Mouse (Mus musculus): ENCODE data around the gene Gpr83. TPM values are rescaled to one million over a fixed set of nuclear protein-coding genes. Genes with fewer than 3 reads are reported as not detected.

Gene Gpr83
- polyA plus RNA-seq (2016; fragmentation: Nextera tagmentation; extraction: Ambion mirVana) = 0.42 and 0.90 TPM in 2 replicates

DNA sequence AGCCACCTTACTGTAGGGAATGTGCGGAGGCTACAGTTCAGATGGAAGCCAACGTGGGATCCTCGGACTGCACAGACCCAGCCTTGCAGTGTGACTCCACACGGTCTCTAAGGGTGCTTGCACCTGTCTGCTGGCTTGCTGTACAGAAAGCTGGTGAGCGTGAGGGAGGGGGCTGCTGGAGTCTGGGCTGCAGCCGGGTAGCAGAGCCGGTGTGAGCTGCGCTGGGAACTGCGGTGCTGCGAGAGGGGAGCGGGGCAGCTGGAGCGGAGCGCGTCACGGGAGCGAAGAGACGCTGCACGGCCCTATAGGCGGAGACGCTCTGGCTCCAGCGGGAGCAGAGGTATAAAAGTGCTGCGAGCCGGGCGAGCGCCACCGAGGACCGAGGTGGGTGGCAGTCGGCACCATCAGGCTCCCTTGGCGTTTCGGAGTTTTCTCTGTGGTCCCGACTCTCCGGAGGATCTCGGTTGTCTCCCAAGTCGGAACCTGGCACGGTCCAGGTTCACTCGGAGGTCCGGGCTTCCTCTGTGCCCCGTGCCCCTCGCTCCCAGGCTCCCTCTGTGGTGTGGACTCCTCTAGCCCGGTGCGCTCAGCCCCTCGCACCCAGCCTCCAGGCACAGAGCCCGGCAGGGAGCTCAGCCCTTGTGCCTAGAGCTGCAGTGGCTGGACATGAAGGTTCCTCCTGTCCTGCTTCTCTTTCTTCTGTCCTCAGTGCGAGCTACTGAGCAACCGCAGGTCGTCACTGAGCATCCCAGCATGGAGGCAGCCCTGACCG lies at the start of gene Gpr83:
Gene Gpr83 (plus strand): TSS at position 343 of the 772 bp plus-strand sequence.
- Histone ChIP-seq H3K36me3 (no peaks in the 10 kb centered on the region), H3K9ac (peak within 1 kb of the TSS; percentile 53), H3K4me1 (peaks cover 3% of the 10 kb centered on the region; the same call in 1 of the 2 replicates), H3K27ac (no peak within 1 kb of the TSS), H3K4me3 (peak within 1 kb of the TSS; percentile 43), H3K27me3 (replicated peaks) (peaks cover 46% of the 10 kb centered on the region), H3K9me3 (no peaks in the 10 kb centered on the region), H3K4me2 (replicated peaks) (peak within 1 kb of the TSS; percentile 94)
- ATAC-seq (ENCODE audit: low FRiP score, low read depth) = peak; percentile 95
- 2% methylated on average over 47 of the region's 47 CpGs for WGBS

DNA sequence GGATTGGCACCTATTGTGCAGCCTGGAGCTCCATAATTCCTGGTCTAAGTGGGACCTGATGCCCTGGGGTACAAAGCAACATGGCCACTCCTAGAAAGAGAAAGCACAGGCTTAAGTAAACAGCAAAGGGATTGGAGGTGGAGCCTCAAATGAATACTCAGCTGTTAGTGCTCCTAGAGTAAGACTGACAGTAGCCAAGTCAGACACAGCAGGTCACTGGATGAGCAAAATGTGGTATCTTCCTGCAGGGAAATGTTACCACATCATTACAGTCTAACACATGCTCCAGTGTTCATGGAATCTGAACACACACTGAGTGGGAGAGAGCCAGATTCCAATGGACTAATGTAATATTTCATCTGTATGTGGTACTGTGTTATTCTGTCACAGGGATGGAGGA lies 38.6 kb upstream of the Gpr83 start:
- ATAC-seq (ENCODE audit: low FRiP score, low read depth) = no peak
- H3K27ac ChIP-seq = no peak overlapping the region
- peaks cover 55% of the 10 kb centered on the region for H3K36me3 ChIP-seq
- no peaks in the 10 kb centered on the region for H3K4me1 ChIP-seq
- H3K9ac ChIP-seq = no peak overlapping the region; the same call in 1 of the 2 replicates
- no peak overlapping the region for H3K4me3 ChIP-seq
- H3K9me3 ChIP-seq = no peaks in the 10 kb centered on the region
- no peak overlapping the region for H3K4me2 ChIP-seq (replicated peaks)
- H3K27me3 ChIP-seq (replicated peaks) = no peaks in the 10 kb centered on the region

DNA sequence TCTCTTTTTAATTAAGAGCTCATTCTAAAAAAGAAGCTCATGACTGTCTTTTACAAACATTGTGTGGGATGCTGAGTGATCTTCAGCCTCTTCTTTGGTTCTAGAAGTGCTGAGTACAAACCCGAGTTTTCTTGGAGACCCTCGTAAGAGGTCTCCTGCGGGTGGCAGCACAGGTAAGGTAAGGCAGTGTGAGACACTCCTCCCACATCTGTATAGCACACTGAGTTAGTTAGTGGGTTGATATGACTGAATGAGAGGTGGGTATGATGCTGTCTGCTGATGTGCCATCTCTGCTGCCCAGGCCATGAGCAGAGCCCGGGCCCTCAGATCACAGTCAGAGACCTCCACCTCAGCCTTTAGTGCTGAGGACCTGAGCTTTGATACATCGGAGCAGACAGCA lies 35.2 kb upstream of the Gpr83 start:
- H3K4me3 ChIP-seq = no peak overlapping the region
- H3K36me3 ChIP-seq = peaks cover 33% of the 10 kb centered on the region
- no peak overlapping the region for H3K4me2 ChIP-seq (replicated peaks)
- no peak overlapping the region for H3K27ac ChIP-seq
- no peaks in the 10 kb centered on the region for H3K4me1 ChIP-seq
- no peaks in the 10 kb centered on the region for H3K9me3 ChIP-seq
- WGBS = 90% methylated on average over 5 of the region's 5 CpGs
- ATAC-seq (ENCODE audit: low FRiP score, low read depth) = no peak
- H3K27me3 ChIP-seq (replicated peaks) = no peaks in the 10 kb centered on the region
- H3K9ac ChIP-seq = no peak overlapping the region

DNA sequence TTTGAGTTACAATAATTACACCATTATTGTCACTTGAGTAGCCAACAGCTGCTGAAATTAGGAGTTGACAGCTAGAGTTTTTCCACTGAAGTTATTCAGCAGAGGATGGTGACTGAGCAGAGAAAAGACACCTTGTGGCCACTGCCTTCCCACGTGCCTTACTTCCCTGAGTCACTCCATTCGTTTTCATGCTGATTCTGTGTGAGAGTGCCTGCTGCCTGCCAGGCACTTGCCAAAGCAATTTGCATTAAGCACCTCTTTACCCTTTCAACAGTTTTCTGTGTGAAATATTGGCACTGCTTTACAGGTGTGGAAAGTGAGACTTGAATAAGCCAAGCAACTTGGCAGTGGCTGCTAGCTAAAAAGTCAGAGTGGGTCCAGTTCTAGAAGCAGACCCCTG lies 32.1 kb upstream of the Gpr83 start:
- Histone ChIP-seq H3K4me1 (no peaks in the 10 kb centered on the region), H3K36me3 (peaks cover 36% of the 10 kb centered on the region), H3K9me3 (no peaks in the 10 kb centered on the region), H3K4me3 (no peak overlapping the region), H3K27ac (no peak overlapping the region), H3K27me3 (replicated peaks) (no peaks in the 10 kb centered on the region), H3K4me2 (replicated peaks) (no peak overlapping the region), H3K9ac (no peak overlapping the region)
- no peak for ATAC-seq (ENCODE audit: low FRiP score, low read depth)
- WGBS = 79% methylated on average over 2 of the region's 2 CpGs

DNA sequence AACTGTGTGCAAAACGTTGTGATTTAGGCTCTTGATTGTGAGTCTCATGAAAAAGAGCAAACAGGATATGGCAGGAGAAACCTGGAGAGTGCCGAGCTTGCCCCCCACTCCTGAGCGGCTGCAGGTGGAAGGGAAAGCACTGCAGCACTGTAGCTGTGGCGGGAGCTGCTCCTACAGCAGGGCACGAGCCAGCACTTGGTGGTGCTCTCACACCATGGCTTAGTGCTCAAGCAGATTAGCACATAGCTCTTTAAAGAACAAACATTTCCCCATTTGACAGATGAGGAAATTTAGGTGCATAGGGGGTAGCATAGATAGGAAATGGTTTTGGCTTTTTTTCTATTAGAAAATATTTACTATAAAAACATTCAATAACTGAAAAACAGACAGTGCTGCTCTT lies 28.0 kb upstream of the Gpr83 start:
- peaks cover 47% of the 10 kb centered on the region for H3K36me3 ChIP-seq

DNA sequence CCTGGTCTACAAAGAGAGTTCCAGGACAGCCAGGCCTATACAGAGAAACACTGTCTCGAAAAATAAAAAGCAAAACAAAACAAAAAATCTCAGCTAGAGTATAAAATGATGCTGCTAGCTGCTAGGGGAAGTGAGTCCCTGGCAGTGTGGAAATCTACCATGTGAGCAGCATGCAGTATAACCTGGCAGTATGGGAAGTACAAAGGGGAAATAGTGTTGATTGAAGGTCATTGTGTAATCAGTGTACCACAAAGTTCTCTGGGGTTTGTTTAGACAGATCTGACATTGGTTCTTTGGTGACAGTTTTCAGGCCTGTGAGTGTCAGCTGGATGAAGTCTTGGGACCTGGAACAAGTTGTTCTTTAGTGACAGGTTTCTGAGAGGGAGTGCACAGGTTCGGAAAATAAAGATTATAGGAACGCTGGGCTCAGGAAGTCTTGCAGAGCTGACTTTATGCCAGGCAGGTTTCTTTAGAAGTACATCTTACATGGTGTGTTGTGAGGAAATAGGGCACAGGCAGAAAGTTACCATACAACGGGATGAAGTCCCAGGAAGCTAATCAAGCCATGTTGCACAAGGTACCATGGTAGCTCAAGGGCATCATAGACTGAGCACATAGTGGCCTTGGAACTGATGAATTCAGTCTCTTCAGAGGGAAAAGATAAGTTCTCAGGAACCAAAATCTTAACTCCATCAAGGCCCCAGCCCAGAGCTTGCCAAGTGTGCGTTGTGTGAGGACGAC lies 24.5 kb upstream of the Gpr83 start:
- no peak overlapping the region for H3K9ac ChIP-seq
- H3K4me1 ChIP-seq = 0 out of 2 replicates have a peak, but pooled peaks cover 3% of the 10 kb centered on the region
- no peak overlapping the region for H3K4me3 ChIP-seq
- no peaks in the 10 kb centered on the region for H3K9me3 ChIP-seq
- ATAC-seq (ENCODE audit: low FRiP score, low read depth) = no peak
- peaks cover 42% of the 10 kb centered on the region for H3K36me3 ChIP-seq
- WGBS = 91% methylated on average over 6 of the region's 6 CpGs
- no peaks in the 10 kb centered on the region for H3K27me3 ChIP-seq (replicated peaks)
- H3K4me2 ChIP-seq (replicated peaks) = no peak overlapping the region
- H3K27ac ChIP-seq = no peak overlapping the region

More for the DNA sequence above, 28.0 kb upstream of the Gpr83 start:
- Histone ChIP-seq H3K4me2 (replicated peaks) (no peak overlapping the region), H3K27ac (no peak overlapping the region), H3K27me3 (replicated peaks) (no peaks in the 10 kb centered on the region), H3K9me3 (no peaks in the 10 kb centered on the region), H3K4me1 (no peaks in the 10 kb centered on the region), H3K4me3 (no peak overlapping the region), H3K9ac (no peak overlapping the region)
- WGBS = 82% methylated on average over 5 of the region's 5 CpGs
- no peak for ATAC-seq (ENCODE audit: low FRiP score, low read depth)

DNA sequence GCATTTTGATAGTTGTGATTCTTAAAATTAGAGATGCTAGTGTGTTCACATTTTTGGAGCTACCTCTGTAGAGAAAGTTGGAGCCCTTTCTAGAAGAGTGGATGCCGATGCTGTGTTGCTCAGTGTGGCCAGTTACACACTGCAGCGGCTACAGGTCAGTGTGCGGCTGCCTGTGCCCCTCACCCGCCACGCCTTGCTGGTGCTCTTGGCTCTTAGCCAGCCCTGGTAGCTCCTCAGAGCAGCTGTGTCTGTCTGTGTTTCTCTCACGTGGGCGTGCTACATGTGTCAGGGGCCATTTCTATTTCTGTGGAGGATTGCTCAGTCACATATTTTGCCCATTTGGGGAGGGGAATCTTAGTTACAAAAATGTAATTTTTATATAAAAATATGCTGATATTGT lies 20.5 kb upstream of the Gpr83 start:
- peak; percentile 82 for ATAC-seq (ENCODE audit: low FRiP score, low read depth)
- 54% methylated on average over 7 of the region's 7 CpGs for WGBS
- H3K36me3 ChIP-seq = peaks cover 20% of the 10 kb centered on the region
- H3K4me3 ChIP-seq = no peak overlapping the region
- no peak overlapping the region for H3K9ac ChIP-seq
- 0 out of 2 replicates have a peak, but pooled peaks cover 3% of the 10 kb centered on the region for H3K4me1 ChIP-seq
- H3K9me3 ChIP-seq = no peaks in the 10 kb centered on the region
- no peak overlapping the region for H3K27ac ChIP-seq
- H3K27me3 ChIP-seq (replicated peaks) = no peaks in the 10 kb centered on the region
- H3K4me2 ChIP-seq (replicated peaks) = no peak overlapping the region

DNA sequence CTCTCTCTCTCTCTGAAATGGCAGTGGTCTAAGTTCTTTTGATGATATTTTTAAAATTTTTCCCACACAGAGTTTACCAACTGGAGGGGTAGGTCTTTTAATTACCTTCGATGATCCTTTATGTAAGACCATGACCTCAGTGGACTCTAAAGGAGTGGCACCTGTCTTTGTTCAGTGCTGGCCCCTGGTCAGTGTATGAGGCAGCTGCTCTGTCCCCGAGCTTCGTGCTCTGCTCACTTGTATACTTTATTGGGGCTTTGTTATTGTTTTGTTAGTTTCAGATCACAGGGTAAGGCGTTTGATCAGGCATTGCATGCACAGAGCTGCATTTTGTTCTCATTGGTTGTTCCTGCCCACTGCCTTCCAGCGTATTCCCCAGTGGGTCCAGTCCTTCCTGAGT lies 20.0 kb upstream of the Gpr83 start:
- WGBS = 81% methylated on average over 5 of the region's 5 CpGs

DNA sequence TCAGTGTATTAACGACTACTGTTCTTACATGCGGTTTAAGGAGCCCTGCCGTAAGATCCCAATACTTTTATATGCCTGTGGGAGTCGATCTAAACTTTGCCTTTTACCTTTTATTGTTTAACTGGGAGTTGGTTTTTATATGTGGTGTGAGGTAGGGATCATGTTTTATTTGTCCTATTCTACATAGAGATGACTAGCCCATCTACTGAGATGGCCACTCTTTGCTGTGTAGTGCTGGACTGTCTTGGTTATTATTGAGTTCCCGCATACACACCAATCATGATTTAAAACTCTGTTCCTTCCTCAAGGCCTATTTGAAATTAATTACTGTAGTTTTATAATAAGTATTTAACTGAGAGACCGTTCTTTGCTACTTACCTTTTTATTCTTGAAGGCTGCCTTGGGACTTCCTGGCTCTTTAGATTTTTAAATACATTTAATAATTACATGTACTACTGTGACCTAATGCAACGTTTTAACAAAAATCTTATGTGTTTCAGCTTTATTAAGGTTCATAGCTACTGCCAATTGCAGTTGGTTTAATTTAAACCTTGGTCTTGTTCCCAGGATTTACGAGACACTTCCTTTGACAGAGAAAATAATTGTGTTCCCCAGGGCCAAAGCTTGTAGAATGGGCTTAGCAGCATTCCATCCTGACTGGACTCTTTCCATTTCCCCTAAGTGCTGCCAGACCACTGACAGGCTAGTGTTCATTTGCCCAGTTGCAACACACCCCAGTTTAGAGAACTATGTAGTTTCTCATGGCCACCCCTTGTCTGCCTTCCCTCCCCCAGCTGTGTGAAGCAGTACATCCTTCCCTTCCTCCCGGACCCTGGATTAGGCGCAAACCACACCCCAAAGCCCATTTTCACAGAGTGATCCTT lies 17.9 kb upstream of the Gpr83 start:
- 0 out of 2 replicates have a peak, but pooled peaks cover 3% of the 10 kb centered on the region for H3K4me1 ChIP-seq
- H3K4me3 ChIP-seq = no peak overlapping the region
- 83% methylated on average over 10 of the region's 10 CpGs for WGBS
- H3K4me2 ChIP-seq (replicated peaks) = no peak overlapping the region
- no peak overlapping the region for H3K27ac ChIP-seq
- H3K9me3 ChIP-seq = no peaks in the 10 kb centered on the region
- no peak for ATAC-seq (ENCODE audit: low FRiP score, low read depth)
- no peaks in the 10 kb centered on the region for H3K27me3 ChIP-seq (replicated peaks)
- H3K36me3 ChIP-seq = no peaks in the 10 kb centered on the region
- H3K9ac ChIP-seq = no peak overlapping the region

More for the DNA sequence above, 20.0 kb upstream of the Gpr83 start:
- Histone ChIP-seq H3K4me2 (replicated peaks) (no peak overlapping the region), H3K4me1 (0 out of 2 replicates have a peak, but pooled peaks cover 3% of the 10 kb centered on the region), H3K36me3 (peaks cover 15% of the 10 kb centered on the region), H3K27me3 (replicated peaks) (no peaks in the 10 kb centered on the region), H3K9ac (no peak overlapping the region), H3K9me3 (no peaks in the 10 kb centered on the region), H3K4me3 (no peak overlapping the region), H3K27ac (no peak overlapping the region)
- ATAC-seq (ENCODE audit: low FRiP score, low read depth) = 0 out of 2 replicates have a peak, but pooled peaks have one; percentile 39

DNA sequence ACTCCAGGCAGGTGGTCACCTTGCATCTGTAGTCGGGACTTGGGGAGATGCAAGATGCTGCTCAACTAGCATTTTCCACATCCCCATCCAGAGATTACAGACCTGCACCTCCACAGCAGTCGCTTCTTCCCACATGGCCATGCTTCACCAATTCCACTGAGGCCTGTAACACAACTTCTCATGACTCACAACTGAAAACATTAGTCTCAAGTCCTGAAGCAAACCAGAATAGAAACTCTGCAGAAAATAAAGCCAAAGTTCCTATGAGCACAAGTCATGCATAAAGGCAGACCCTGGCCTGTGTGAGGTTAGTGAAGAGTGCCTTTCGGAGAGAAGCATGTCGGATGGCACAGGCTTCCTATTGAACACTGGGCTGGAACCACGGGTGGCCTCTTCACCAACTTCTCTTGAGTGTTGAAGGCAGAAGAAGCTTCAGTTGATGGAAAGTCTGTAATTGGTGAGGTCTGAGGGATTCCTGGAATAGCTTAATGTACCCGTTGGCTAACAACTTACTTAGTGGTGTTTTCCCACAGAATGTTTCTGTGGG lies 16.6 kb upstream of the Gpr83 start:
- ATAC-seq (ENCODE audit: low FRiP score, low read depth) = no peak
- no peak overlapping the region for H3K4me3 ChIP-seq
- H3K27ac ChIP-seq = no peak overlapping the region
- no peak overlapping the region for H3K4me2 ChIP-seq (replicated peaks)
- 95% methylated on average over 6 of the region's 6 CpGs for WGBS
- H3K4me1 ChIP-seq = 0 out of 2 replicates have a peak, but pooled peaks cover 3% of the 10 kb centered on the region
- H3K36me3 ChIP-seq = no peaks in the 10 kb centered on the region
- H3K9ac ChIP-seq = no peak overlapping the region
- no peaks in the 10 kb centered on the region for H3K9me3 ChIP-seq
- no peaks in the 10 kb centered on the region for H3K27me3 ChIP-seq (replicated peaks)

DNA sequence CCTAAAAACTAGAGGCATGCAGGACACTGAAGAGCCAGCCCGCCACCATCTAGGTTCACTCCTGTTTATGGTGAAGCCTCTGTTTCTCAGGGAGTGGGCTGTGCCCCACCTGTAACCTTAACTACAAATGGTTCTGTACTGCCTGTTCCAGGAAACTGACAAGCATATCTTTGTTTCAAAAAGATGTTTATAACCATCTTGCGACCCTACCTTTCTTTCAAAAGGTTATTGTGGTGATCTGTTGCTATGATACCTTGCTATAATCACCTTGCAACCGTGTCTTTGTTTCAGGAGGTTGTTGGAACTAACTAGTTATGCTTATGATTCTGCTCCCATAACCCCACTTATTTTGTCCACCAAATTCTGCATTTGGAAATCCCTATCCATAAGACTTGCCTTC lies 16.1 kb upstream of the Gpr83 start:
- no peaks in the 10 kb centered on the region for H3K9me3 ChIP-seq
- no peak overlapping the region for H3K4me3 ChIP-seq
- H3K36me3 ChIP-seq = no peaks in the 10 kb centered on the region
- no peak overlapping the region for H3K9ac ChIP-seq
- H3K27me3 ChIP-seq (replicated peaks) = no peaks in the 10 kb centered on the region
- ATAC-seq (ENCODE audit: low FRiP score, low read depth) = no peak
- 0 out of 2 replicates have a peak, but pooled peaks cover 3% of the 10 kb centered on the region for H3K4me1 ChIP-seq
- WGBS = 90% methylated on average over 3 of the region's 3 CpGs
- no peak overlapping the region for H3K4me2 ChIP-seq (replicated peaks)
- no peak overlapping the region for H3K27ac ChIP-seq

All from neural tube, embryonic 12.5 days (tissue).